28 mouse cellular contexts compared by ENCODE assay signal in the genomic region with DNA sequence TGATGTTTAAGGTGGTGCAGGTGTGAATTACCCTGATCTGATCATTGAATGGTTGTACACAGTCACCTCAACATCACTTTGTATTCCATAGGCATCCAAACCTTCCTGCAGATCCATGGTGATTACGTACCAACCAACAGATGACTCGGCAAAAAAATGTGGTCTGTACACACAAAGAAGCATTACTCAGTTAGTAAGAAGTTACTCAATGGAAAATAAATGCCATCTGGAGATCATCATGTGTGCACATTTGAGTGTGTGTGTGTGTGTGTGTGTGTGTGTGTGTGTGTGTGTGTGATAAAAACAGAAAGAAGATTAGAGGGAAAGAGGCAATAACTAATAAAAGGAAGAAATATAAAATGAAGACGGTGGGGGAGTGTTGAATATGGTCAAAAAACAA.
"Had no signal": no experiment of that assay in that cellular context is flagged by ENCODE, and none has a peak within 500 bp of the region (broad histone marks: within the 10 kb centered on the region; RNA-seq: fewer than 3 reads in every experiment).

No protein-coding gene starts in this region.

- H3K9ac ChIP-seq: limb, embryonic 12.5 days; limb, embryonic 13.5 days; limb, embryonic 15.5 days; liver, embryonic 12.5 days; liver, embryonic 13.5 days; liver, embryonic 14.5 days; liver, embryonic 15.5 days; liver, postnatal 0 days; lung, embryonic 14.5 days; lung, embryonic 15.5 days; midbrain, embryonic 12.5 days; midbrain, embryonic 13.5 days; midbrain, embryonic 15.5 days; neural tube, embryonic 12.5 days had no signal

- H3K9me3 ChIP-seq: limb, embryonic 10.5 days; limb, embryonic 12.5 days; limb, embryonic 13.5 days; limb, embryonic 15.5 days; liver, embryonic 12.5 days; liver, embryonic 13.5 days; liver, embryonic 15.5 days; lung, embryonic 15.5 days; midbrain, embryonic 10.5 days; midbrain, embryonic 12.5 days; midbrain, embryonic 13.5 days; midbrain, embryonic 15.5 days; neural tube, embryonic 12.5 days had no signal

- H3K27ac ChIP-seq: limb, embryonic 10.5 days; limb, embryonic 12.5 days; limb, embryonic 13.5 days; limb, embryonic 15.5 days; liver, embryonic 12.5 days; liver, embryonic 13.5 days; liver, embryonic 14.5 days; liver, embryonic 15.5 days; lung, embryonic 15.5 days; macrophage; midbrain, embryonic 10.5 days; midbrain, embryonic 12.5 days; midbrain, embryonic 13.5 days; midbrain, embryonic 15.5 days; neural tube, embryonic 12.5 days had no signal

- H3K4me1 ChIP-seq: limb, embryonic 10.5 days; limb, embryonic 12.5 days; limb, embryonic 13.5 days; limb, embryonic 15.5 days; liver, embryonic 12.5 days; liver, embryonic 13.5 days; liver, embryonic 15.5 days; lung, embryonic 15.5 days; midbrain, embryonic 10.5 days; midbrain, embryonic 12.5 days; midbrain, embryonic 13.5 days; midbrain, embryonic 15.5 days; neural tube, embryonic 12.5 days had no signal

- H3K4me3 ChIP-seq: limb, embryonic 10.5 days; limb, embryonic 12.5 days; limb, embryonic 13.5 days; limb, embryonic 15.5 days; liver, embryonic 12.5 days; liver, embryonic 13.5 days; liver, embryonic 15.5 days; lung, embryonic 15.5 days; megakaryocyte, embryonic 14.5 days; midbrain, embryonic 10.5 days; midbrain, embryonic 12.5 days; midbrain, embryonic 13.5 days; midbrain, embryonic 15.5 days; myocyte; neural tube, embryonic 12.5 days had no signal

- H3K27me3 ChIP-seq: limb, embryonic 12.5 days; limb, embryonic 13.5 days; limb, embryonic 15.5 days; liver, embryonic 12.5 days; liver, embryonic 13.5 days; liver, embryonic 15.5 days; lung, embryonic 15.5 days; megakaryocyte, embryonic 14.5 days; midbrain, embryonic 12.5 days; midbrain, embryonic 13.5 days; midbrain, embryonic 15.5 days; neural tube, embryonic 12.5 days had no signal

- H3K36me3 ChIP-seq: limb, embryonic 10.5 days; limb, embryonic 12.5 days; limb, embryonic 13.5 days; limb, embryonic 15.5 days; liver, embryonic 12.5 days; liver, embryonic 13.5 days; liver, embryonic 15.5 days; lung, embryonic 15.5 days; midbrain, embryonic 10.5 days; midbrain, embryonic 12.5 days; midbrain, embryonic 13.5 days; midbrain, embryonic 15.5 days; neural tube, embryonic 12.5 days had no signal

- DNase-seq: left cerebral cortex, postnatal 4 days; liver; liver, embryonic 13.5 days; liver, postnatal 0 days; lung, adult 18-20 months; lung, adult 2 months; lung, embryonic 14.5 days; lung, postnatal 10 days; lung, postnatal 14 days; lung, postnatal 36 days; lung, postnatal 4 days; midbrain, embryonic 14.5 days had no signal
